Mouse (Mus musculus): ENCODE measurements around the gene Ralgapa1.
"Not testable (repeated sequence)": the region's sequence is repeated elsewhere in the genome, so short reads cannot be mapped to it uniquely, and the experiment has no call there.

Gene Ralgapa1

GRCm38 (mm10) chr12:55800144-55800543, 20.8 kb downstream of the Ralgapa1 start:
- no peak for DNase-seq (ENCODE audit: low read depth, low spot score)

- DNase-seq (ENCODE audit: low read depth, low spot score) = no peak
Measured at GRCm38 (mm10) chr12:55798745-55799144, 22.2 kb downstream of the Ralgapa1 start.

DNA sequence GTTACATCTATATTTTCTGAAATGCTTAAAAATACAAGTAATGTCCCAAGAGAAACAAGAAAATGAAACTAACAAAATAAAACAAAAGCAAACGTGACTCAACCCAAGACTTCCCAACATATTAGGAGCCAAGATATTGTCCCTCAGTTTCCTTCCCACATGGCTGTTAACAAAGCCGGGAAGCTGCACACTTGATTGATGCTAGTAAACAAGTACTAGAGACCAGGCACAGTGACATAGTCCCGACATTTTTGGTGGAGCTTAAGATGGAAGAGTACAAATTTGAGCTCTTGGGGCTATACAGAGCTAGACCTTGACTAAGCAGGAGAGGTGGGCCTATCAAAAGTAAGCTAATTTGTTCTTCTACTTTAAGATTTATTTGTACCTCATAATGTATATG, 23.9 kb downstream of the Ralgapa1 start:
- DNase-seq (ENCODE audit: low read depth, low spot score) = no peak

DNA sequence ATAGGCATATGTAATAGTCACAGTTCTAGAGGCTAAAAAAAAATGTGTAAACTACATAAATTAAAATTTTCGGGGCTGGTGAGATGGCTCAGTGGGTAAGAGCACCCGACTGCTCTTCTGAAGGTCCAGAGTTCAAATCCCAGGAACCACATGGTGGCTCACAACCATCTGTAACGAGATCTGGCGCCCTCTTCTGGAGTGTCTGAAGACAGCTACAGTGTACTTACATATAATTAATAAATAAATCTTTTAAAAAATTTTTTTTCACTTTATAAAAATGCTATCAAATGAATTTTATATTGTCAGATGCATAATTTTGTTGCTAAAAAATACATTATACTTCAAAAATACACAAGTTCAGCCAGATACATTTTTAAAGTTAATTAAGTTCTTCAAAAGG, 26.5 kb downstream of the Ralgapa1 start:
- DNase-seq (ENCODE audit: low read depth, low spot score) = not testable (repeated sequence)

GRCm38 (mm10) chr12:55785252-55785651, 35.7 kb downstream of the Ralgapa1 start:
- no peak for DNase-seq (ENCODE audit: low read depth, low spot score)

- DNase-seq (ENCODE audit: low read depth, low spot score) = no peak
Measured at GRCm38 (mm10) chr12:55782662-55783061, 38.3 kb downstream of the Ralgapa1 start.

DNA sequence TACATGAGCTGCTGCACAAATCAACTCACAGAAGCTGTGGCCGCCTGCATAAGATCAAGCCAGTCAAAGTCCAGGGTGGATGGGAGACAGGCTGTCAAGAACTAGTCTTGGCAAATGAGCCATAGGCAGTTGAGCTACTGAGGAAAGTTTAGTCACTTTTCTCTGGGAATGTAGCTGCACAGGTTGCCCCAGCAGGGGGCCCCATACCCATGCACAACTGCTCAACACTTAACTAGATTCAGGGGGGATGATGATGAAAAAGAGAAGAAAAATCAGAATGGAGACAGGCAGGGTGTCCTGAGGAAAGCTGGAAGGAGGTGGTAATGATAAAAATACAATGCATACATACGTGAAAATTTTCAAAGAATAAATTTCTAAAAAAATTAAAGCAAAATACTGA, 42.7 kb downstream of the Ralgapa1 start:
- peak; percentile 8 for DNase-seq (ENCODE audit: low read depth, low spot score)

DNA sequence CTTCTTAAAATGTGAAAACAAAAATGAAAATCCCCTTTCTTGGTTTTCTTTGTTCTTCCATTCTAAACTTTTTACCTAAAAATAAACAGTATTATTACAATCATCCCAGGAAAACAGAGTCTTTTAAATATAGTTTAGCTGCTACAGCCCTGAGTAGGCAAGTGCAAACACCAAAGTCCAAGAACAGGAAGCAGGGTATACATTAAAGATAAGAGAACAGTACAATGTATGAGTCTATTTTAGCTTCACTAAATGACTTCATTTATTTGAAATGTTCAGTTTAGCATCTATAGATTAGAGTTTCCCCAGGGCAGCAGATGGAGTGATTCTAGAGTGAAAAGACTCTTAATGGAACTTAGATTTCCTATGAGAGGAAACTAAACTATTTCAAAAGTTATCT, 43.6 kb downstream of the Ralgapa1 start:
- DNase-seq (ENCODE audit: low read depth, low spot score) = no peak

GRCm38 (mm10) chr12:55774316-55774715, 46.7 kb downstream of the Ralgapa1 start:
- no peak for DNase-seq (ENCODE audit: low read depth, low spot score)

DNA sequence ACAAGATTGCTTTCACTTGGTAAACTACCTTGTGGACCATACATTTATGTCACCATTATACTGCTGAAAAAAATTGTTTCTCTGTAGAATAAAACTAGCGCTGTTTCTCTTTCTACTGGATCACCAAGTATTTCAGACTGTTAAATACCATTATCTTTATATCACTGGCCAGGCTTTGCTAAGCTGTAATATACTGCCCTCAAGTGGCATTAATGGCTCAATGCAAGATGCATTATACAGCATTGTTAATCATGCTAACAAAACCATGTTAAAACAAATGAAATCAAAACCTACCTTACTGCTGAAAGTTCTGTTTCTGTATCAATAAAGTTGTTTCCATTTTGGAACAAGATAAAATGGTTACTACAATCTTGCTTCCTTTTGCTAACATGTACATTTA, 100.6 kb downstream of the Ralgapa1 start:
- peak; percentile 8 for DNase-seq (ENCODE audit: low read depth, low spot score)

DNA sequence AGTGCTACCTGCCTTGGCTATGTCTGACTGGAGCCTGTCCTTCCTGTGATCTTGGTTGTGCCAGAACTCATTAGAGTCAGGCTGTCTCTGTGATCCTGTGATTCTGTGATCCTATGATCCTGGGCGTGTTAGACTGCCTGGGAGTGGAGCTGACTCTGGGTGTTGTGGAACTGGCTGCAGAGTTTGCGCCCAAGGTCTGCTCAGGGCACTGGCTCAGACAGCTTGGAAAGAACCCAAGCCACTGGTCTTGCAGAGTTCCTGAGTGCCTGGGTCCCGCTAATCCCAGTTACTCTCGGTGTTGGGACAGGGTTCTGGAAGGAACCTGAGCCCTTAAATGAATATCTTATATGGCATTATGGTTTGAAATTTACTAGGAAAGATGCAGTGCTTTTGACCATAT, 115.1 kb downstream of the Ralgapa1 start:
- no peak for DNase-seq (ENCODE audit: low read depth, low spot score)

GRCm38 (mm10) chr12:55666699-55667098, 154.3 kb downstream of the Ralgapa1 start:
- DNase-seq (ENCODE audit: low read depth, low spot score) = no peak

- not testable (repeated sequence) for DNase-seq (ENCODE audit: low read depth, low spot score)
Measured at GRCm38 (mm10) chr12:55663194-55663593, 157.8 kb downstream of the Ralgapa1 start.

DNA sequence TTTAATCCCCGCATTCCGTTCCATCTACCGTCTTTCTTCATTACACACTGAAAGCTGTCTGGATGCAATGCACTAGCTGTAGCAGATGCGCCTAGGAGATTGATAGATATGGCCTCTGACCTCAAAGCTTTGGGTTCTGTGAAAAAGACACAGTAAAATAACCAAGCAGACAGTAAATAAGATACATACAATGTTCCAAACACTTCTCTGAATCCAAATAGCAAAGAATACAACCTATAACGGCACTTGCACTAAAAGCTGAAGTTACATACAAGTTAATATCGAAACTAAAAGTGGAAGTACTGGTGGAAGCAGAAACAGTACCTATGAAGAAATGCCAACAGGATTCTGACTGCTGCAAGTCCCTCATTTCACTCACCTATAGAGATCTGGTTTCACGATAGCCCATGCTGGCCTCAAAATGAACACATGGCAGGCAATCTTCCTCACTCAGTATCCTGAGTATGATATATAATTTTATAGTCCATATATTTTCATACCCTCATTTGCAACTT, 172.9 kb downstream of the Ralgapa1 start:
- DNase-seq (ENCODE audit: low read depth, low spot score) = no peak

DNA sequence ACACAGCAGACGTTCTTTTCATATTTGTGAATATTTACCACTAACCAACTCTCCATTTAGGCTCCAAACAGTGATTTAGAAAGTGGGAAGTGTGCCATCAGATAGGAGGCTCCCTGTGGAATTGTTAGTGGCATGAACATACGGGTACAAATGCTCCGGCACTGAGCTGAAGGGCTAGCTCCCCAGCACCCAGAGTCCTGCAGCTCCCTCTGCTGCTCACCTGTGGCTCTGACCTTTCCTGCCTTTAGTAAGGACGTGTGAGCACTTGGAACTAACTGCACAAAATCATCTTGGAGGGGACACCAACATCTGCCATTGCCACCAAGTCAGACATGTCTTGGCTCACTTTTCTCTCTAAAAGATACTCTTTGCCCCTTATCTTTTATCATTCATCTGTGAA, 194.3 kb downstream of the Ralgapa1 start:
- DNase-seq (ENCODE audit: low read depth, low spot score) = no peak

- DNase-seq (ENCODE audit: low read depth, low spot score) = no peak
Measured at GRCm38 (mm10) chr12:55623254-55623653, 197.7 kb downstream of the Ralgapa1 start.

DNA sequence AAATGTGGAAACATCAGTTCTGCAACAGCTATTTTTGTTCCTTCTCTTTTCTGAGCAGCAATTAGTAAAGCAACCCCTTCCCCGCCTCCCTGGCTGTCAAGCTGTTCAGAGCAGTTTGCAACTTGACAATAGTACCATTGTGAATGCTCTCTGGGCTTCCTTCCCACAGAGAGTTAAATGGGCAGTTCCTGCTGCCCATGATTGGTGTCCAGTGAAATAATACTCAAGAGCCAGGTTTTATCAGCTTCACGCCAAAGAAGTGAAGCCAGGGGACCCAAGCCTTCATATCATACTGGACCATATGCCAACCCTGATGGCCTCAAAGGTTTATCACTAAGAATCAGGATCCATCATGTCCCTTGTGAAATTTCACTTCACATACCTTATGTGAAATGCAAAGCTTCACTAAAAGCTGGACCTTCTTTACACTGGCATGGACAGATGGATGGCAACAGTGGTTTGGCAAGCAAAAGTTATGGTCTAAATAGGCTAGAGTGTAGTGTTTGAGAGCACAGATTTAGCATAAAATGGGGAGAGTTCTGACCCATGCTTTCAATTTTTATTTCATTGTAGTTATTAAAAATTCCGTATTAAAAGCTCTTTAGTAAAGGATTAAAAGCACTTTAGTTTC, 198.2 kb downstream of the Ralgapa1 start:
- no peak for DNase-seq (ENCODE audit: low read depth, low spot score)

- no peak for DNase-seq (ENCODE audit: low read depth, low spot score)
Measured at GRCm38 (mm10) chr12:55620321-55620720, 200.6 kb downstream of the Ralgapa1 start.

- DNase-seq (ENCODE audit: low read depth, low spot score) = no peak
Measured at GRCm38 (mm10) chr12:55610812-55611211, 210.2 kb downstream of the Ralgapa1 start.

- DNase-seq (ENCODE audit: low read depth, low spot score) = no peak
Measured at GRCm38 (mm10) chr12:55607902-55608301, 213.1 kb downstream of the Ralgapa1 start.

DNA sequence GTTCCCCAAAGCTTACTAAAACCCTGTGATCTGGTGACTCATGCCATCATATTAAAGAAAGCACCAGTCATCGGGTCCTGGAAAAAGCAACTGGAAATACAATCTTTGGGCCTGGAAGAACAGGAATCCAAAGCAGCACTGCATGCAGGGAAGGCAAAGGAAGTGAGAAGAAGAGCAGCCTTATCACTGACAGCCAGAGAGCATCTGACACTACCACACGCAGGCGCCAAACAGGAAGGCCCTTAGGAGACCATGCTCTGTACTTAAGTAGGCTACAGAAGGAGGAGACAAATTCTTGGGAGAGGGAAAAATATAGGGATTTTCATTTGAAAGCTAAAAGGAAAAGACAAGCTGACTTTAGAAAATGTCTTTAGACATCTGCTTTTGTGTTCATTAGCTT, 216.6 kb downstream of the Ralgapa1 start:
- no peak for DNase-seq (ENCODE audit: low read depth, low spot score)

DNA sequence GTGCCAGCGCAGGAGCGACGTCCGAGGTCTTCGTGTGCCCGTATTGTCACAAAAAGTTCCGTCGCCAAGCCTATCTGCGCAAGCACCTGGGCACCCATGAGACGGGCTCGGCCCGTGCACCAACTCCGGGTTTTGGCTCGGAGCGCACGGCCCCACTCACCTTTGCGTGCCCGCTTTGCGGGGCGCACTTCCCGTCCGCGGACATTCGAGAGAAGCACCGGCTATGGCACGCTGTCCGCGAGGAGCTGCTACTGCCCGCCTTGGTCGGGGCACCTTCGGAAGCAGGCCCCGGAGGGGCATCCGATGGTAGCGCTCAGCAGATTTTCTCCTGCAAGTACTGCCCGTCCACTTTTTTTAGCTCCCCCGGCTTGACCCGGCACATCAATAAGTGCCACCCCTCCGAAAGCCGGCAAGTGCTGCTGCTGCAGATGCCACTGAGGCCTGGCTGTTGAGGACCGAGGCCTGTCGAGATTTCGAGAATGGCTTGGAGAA, 220.4 kb downstream of the Ralgapa1 start:
- DNase-seq (ENCODE audit: low read depth, low spot score) = no peak

DNA sequence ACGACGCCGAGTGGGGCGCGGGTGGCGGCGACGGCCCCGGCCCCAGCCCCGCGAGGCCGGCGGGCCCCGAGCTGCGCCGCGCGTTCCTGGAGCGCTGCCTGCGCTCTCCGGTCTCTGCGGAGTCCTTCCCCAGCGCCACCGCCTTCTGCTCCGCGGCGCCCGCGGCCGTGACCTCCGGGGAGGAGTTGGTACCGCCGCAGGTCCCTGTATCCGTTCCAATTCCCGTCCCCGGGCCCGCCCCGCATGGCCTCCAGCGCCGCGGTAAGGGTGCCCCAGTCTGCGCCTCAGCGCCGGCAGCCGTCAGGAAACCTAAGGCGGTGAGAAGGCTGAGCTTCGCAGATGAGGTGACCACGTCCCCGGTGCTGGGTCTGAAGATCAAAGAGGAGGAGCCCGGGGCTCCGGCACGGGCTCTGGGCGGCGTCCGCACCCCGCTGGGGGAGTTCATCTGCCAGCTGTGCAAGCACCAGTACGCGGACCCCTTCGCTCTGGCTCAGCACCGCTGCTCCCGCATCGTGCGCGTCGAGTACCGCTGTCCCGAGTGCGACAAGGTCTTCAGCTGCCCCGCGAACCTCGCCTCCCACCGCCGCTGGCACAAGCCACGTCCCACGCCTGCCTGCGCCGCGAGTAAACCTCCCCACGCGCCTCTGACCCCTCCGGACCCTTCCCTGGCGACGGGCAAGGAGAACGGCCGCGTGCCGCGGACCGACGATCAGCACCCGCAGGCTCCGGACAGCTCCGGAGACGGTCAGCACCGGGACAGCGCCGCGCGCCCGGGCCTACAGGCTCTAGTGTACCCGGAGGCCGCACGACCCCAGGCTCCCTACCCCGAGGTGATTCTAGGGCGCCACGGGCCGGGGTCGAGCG, 221.1 kb downstream of the Ralgapa1 start:
- peak; percentile 59 for DNase-seq (ENCODE audit: low read depth, low spot score)
